Mouse (Mus musculus) brain, embryonic 14.5 days (tissue): ENCODE measurements around the gene Trim33. TPM values are rescaled to one million over a fixed set of nuclear protein-coding genes. Genes with fewer than 3 reads are reported as not detected.

Source experiments
- DNase-seq: peaks from one replicate; pipeline ENCODE4 v3.0.0-alpha.2; 2011; ENCODE audit warnings: low read depth
- CTCF ChIP-seq: fragments of 200-500 bp; IDR thresholded peaks from 2 replicates; pipeline ENCODE4 v1.5.1; 2012; ENCODE audit warnings: inconsistent platforms, mild to moderate bottlenecking, moderate library complexity, borderline replicate concordance; ENCODE audit not compliant: insufficient read depth, insufficient read length; ENCODE audit errors: extremely low read depth
- POLR2A ChIP-seq: fragments of 200-500 bp; IDR thresholded peaks from 2 replicates; pipeline ENCODE4 v1.6.1; 2012; ENCODE audit warnings: mild to moderate bottlenecking, inconsistent platforms, borderline replicate concordance; ENCODE audit not compliant: poor library complexity, insufficient read depth, insufficient read length, severe bottlenecking; ENCODE audit errors: extremely low read depth
- polyA plus RNA-seq: library from polyadenylated mRNA; depleted of rRNA; stranded (reverse); fragments of >200 nt; gene quantifications from 2 replicates; pipeline ENCODE4 v1.2.3, GENCODE M21; 2012; rRNA removed

Trim33 gene
- 23.7 and 38.8 TPM in 2 replicates for polyA plus RNA-seq

- DNase-seq: peak; percentile 98
- peak; percentile 98 for TF ChIP-seq POLR2A
- peak; percentile 6; the same call in 1 of the 2 replicates for TF ChIP-seq CTCF
These were observed at the start of gene Trim33 for GRCm38 (mm10) chr3:103279182-103280149. Trim33 (plus strand) TSS chr3:103279293.

DNA sequence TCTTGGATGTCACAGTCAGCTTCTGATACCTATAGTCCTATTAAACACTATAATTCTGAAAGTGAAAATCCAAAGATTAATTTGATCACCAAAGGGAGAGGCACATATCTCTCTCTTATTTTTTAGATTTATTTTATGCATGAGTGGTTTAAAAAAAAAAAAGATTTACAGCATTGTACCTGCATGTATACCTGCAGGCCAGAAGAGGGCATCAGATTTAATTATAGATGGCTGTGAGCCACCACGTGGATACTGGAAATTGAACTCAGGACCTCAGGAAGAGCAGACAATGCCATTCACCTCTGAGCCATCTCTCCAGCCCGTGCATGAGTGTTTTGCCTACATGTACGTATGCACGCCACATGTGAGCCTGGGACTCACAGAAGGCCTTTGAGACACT is 46.7 kb upstream of the Trim33 start:
- DNase-seq: no peak
- TF ChIP-seq POLR2A (no peak), CTCF (no peak)

- DNase-seq: no peak
- TF ChIP-seq CTCF (no peak), POLR2A (no peak)
These were observed 37.6 kb upstream of the Trim33 start for GRCm38 (mm10) chr3:103241524-103241923.

DNA sequence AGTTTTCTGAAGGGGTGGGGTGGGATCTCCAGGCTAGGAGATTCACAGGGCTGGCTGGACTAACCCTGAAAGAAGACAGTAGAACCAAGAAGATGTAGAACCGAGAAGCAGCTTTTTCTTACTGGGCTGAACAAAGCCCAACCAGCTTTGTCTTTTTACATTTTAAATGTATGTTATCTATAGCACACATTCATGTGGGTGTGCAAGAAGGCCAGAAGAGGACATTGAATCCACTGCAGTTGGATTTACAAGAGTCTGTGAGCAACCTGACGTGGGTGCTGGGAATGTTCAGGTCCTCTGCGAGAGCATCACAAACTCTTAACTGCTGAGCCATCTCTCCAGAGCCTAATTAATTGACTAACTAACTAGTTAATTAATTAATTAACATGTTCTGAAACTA is 36.9 kb upstream of the Trim33 start:
- TF ChIP-seq POLR2A (no peak), CTCF (no peak)

DNA sequence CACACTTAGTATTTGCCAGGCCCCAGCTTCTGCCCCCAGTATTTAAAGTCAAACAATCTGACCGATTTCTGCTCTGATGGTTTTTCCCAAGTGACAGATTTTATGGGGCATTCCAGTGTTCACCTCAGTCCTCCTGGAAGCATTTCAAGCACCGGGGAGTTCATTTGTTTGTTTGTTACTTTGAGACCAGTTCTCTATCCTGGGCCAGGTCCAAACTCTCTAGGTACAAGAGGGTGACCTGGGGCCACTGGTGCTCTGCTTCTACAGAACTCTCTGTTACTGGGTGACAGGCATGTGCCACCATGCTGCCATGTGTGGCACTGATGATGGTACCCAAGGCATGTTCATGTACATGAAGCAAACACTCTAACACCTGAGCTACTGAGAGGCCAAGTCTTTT is 35.6 kb upstream of the Trim33 start:
- TF ChIP-seq POLR2A: no peak
- no peak for TF ChIP-seq CTCF
- DNase-seq: no peak

More for the DNA sequence above, 36.9 kb upstream of the Trim33 start:
- DNase-seq: no peak

DNA sequence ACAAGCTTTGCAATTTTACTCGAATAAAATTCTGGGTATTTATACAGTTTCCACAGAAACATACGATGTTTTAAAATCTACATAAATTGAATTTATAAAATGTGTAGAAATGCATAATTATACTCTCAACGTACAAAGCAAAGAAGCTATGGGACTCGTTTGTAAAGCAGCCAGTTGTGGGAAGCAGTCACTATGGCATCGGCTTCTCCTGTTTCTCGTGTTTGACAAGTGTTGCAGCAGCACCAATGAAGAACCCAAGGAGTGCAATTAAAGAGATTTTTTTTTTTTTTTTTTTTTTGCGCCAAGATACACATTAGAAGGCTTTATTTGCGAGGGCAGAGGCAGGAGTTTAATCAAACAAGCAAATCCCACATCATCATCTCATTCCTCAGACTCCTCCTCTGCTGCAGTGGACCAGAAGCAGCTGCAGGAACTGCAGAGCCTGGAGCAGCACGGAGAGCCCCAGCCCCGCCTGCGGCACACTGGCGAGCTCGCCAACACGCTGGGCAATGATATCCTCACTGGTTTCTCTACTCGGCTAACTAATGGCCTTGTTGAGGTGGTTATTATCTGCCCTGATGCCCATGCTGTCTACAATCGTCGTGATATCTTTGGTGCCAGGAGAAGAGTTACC is 32.3 kb upstream of the Trim33 start:
- DNase-seq: peak; percentile 11

GRCm38 (mm10) chr3:103256089-103256819 is 22.8 kb upstream of the Trim33 start:
- no peak for DNase-seq
- no peak for TF ChIP-seq POLR2A
- TF ChIP-seq CTCF: no peak

More for the DNA sequence above, 32.3 kb upstream of the Trim33 start:
- TF ChIP-seq CTCF: no peak
- no peak for TF ChIP-seq POLR2A

GRCm38 (mm10) chr3:103262802-103263417 is 16.2 kb upstream of the Trim33 start:
- no peak for DNase-seq
- TF ChIP-seq POLR2A (no peak), CTCF (no peak)

DNA sequence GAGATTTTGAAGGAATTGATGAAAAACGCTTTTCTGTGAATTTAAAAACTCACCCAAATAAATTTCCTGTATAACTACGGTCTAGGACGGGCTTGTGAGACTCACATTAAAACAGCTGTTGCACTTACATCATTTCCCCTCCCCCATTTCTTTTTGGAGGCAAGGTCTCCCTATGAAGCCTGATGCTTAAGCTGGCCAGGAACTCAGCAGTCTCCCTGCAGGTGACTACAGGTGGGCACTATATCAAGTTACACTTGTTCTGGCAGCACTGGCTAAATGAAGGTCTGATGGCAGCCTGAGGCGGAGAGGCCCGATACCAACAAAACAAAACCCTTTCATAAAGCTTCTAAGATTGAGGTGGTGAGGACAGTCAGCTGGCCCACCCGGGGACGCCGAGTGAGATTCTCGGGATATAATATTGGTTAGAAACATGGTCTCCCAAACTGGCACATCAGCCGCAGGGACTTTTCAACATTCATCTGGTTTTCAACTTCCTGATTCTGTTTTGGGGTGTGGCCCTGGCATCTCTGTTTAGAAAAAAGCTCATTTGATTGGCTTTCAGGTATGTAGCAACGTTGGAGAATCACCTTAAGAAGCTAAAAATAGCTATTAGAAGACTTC is 422 bp upstream of the Trim33 start:
- no peak for TF ChIP-seq CTCF
- TF ChIP-seq POLR2A: no peak
- DNase-seq: peak; percentile 24

GRCm38 (mm10) chr3:103280241-103280761 is 1.2 kb downstream of the Trim33 start:
- DNase-seq: peak; percentile 72
- no peak for TF ChIP-seq CTCF
- no peak for TF ChIP-seq POLR2A
